Mouse (Mus musculus) megakaryocyte, embryonic 14.5 days (primary cell): ENCODE measurements at regions not wholly inside any gene's neighbourhood (a gene's known extent, or its start where the extent isn't known, plus 50 kb on each side); places are given as distances from the start of the nearest gene placed in this dataset.

Experiments
- FLI1 ChIP-seq: IDR thresholded peaks from 2 replicates; pipeline ENCODE4 v1.6.1; 2012; ENCODE audit warnings: low read length, inconsistent platforms, mixed read lengths
- GATA1 ChIP-seq: IDR thresholded peaks from 3 replicates; pipeline ENCODE4 v1.6.1; 2012; ENCODE audit warnings: mixed read lengths, low read length, inconsistent platforms, borderline replicate concordance

GRCm38 (mm10) chr13:30044790-30045189 is 58.9 kb upstream of the E2f3 start:
- TF ChIP-seq GATA1 (no peak), FLI1 (no peak)
